Mouse (Mus musculus) embryonic facial prominence, embryonic 14.5 days (tissue): ENCODE measurements at regions not wholly inside any gene's neighbourhood (a gene's known extent, or its start where the extent isn't known, plus 50 kb on each side); places are given as distances from the start of the nearest gene placed in this dataset.

ENCODE experiments used
- ATAC-seq: fragments of 200-750 bp; cut with Nextera tagmentation; 2 replicates; pipeline ENCODE4 v1.8.0; 2017; ENCODE audit warnings: low read depth, moderate number of reproducible peaks, moderate TSS enrichment
- DNase-seq: peaks from one replicate; pipeline ENCODE4 v3.0.0-alpha.2; 2015; ENCODE audit warnings: low spot score
- H3K27ac ChIP-seq: fragments of 300-500 bp; sonication (generic); replicated peaks from 2 replicates; pipeline ENCODE4 v1.5.1; 2014; ENCODE audit warnings: low read depth, mild to moderate bottlenecking, low read length, moderate library complexity
- H3K27me3 ChIP-seq: fragments of 300-500 bp; sonication (generic); replicated peaks from 2 replicates; pipeline ENCODE4 v1.6.1; 2014; ENCODE audit warnings: low read length; ENCODE audit not compliant: control insufficient read depth, insufficient read depth
- H3K36me3 ChIP-seq: fragments of 300-500 bp; sonication (generic); 2 replicates; pipeline ENCODE4 v1.6.1; 2014; ENCODE audit warnings: low read length, mixed read lengths; ENCODE audit not compliant: control insufficient read depth, insufficient read depth
- H3K4me1 ChIP-seq: fragments of 300-500 bp; sonication (generic); 2 replicates; pipeline ENCODE4 v1.6.1; 2014; ENCODE audit warnings: antibody characterized with exemption, low read length; ENCODE audit not compliant: control insufficient read depth, insufficient read depth
- H3K4me2 ChIP-seq: fragments of 300-500 bp; sonication (generic); 2 replicates; pipeline ENCODE4 v1.6.1; 2014; ENCODE audit warnings: low read depth, mild to moderate bottlenecking, low read length, moderate library complexity, mixed read lengths
- H3K4me3 ChIP-seq: fragments of 300-500 bp; sonication (generic); 2 replicates; pipeline ENCODE4 v1.5.1; 2014; ENCODE audit warnings: low read depth, mild to moderate bottlenecking, low read length
- H3K9ac ChIP-seq: fragments of 300-500 bp; sonication (generic); 2 replicates; pipeline ENCODE4 v1.6.1; 2014; ENCODE audit warnings: low read depth, mild to moderate bottlenecking, low read length, moderate library complexity, mixed read lengths
- H3K9me3 ChIP-seq: fragments of 300-500 bp; sonication (generic); 2 replicates; pipeline ENCODE4 v1.6.1; 2016; ENCODE audit warnings: low read length; ENCODE audit not compliant: control insufficient read depth
- WGBS: fragments of 180-500 bp; shearing (Covaris S2); extraction: QIAGEN DNeasy Blood & Tissue Kit; methylation state at CpG from one replicate; pipeline ENCODE4 v1.1.7; 2014; 5-methylcytosine and 5-hydroxymethylcytosine counted together

DNA sequence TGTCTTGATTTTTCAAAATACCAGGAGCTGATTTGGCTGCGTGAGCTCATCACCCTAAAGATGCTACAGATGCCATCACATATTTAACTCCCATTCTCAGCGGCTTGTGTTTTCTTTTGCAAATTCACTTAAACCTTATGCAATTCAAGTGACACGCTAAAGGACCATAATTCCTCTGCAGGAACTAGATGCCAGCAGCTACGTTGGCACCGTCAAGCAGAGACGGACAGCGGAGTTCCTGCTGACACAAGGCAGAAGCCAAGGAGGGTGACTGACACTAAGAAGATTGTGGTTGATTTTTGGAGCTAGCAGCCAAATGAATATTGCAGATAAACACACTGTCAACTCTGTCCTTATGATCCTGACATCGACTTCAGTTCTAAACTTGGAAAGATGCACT lies 547.7 kb upstream of the Adam24 start:
- H3K9ac ChIP-seq: no peak overlapping the region
- no peaks in the 10 kb centered on the region for H3K9me3 ChIP-seq
- no peak overlapping the region for H3K27ac ChIP-seq
- ATAC-seq (no peak), DNase-seq (no peak)
- 86% methylated on average over 8 of the region's 8 CpGs for WGBS
- no peaks in the 10 kb centered on the region for H3K4me1 ChIP-seq
- no peaks in the 10 kb centered on the region for H3K27me3 ChIP-seq
- H3K36me3 ChIP-seq: no peaks in the 10 kb centered on the region
- H3K4me2 ChIP-seq: no peak overlapping the region
- H3K4me3 ChIP-seq: no peak overlapping the region

DNA sequence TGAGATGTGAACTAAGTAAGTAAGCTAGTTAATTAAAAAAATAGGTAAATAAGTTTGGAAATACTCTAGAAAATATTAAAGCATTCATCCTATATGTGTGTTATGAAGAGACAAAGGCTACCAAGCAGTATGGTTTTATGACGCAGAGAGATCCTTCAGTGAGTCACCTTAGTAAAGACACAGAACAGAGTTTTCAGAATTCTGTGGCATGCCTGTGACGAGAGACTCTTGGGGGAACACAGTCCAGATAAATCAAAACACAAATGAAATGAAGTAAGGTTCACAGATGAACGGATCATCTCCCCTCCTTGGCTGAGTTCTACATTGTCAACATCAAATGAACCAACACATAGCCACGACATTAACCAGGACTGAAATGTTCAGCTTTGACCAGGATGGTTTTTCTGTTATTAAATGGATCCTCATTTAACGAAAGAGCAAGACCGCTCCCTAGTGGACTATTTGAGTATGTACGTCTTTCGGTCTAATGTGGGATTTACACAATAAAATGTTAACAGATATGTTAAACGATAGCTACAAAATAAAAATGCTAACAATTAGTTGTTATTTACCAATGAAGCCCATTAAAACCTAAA lies 542.1 kb upstream of the Adam24 start:
- Histone ChIP-seq H3K9ac (no peak overlapping the region), H3K27me3 (no peaks in the 10 kb centered on the region), H3K4me1 (no peaks in the 10 kb centered on the region), H3K36me3 (no peaks in the 10 kb centered on the region), H3K4me2 (no peak overlapping the region), H3K9me3 (no peaks in the 10 kb centered on the region), H3K4me3 (no peak overlapping the region), H3K27ac (no peak overlapping the region)
- peak; percentile 76 for DNase-seq
- 0 out of 2 replicates have a peak, but pooled peaks have one; percentile 30 for ATAC-seq
- 21% methylated on average over 9 of the region's 9 CpGs for WGBS

DNA sequence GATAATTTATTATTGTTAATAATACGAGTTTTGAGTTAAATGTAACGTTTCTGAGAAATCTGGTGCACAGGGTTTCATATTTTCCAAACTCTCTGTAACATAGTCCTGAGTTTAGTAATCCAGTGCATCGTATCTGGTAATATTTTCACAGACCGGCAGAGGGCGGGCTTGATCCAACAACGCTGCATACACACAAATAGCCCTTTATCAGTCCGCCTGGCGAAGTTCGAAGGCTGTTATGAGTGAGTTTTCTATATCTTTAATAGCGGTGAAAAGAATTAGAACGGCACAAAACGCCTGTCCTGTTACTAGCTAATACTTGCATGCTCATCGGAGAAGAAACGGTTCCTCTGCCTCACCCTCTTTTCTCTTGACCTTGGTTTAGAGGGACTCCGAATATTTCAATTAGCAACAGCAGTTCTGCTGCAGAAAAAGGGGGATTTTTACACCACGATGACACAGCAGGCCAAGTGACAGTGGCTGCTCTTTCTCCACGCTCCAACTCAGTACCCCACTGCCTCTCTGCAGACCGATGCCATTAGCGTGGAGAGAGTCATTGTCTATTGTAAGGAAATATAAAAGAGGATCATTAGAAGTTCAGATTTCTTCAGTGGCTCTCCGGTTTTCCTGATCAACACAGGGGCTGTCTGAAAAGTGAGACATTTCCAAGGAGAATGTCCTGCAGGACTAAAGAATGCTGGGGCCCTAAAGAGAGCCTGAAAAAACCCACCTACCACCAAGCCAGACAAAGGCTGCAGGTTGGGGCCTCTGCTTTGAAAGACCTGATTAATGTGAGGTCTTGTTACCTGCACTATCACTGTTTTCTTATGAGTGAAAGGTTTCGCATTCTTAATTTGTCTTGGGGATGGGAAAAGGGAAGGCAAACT lies 523.7 kb upstream of the Adam24 start:
- H3K9ac ChIP-seq: no peak overlapping the region
- no peaks in the 10 kb centered on the region for H3K4me1 ChIP-seq
- no peak overlapping the region for H3K27ac ChIP-seq
- ATAC-seq: peak; percentile 68
- H3K9me3 ChIP-seq: no peaks in the 10 kb centered on the region
- DNase-seq: peak; percentile 85
- H3K27me3 ChIP-seq: no peaks in the 10 kb centered on the region
- H3K4me2 ChIP-seq: peak overlapping the region; percentile 51
- H3K36me3 ChIP-seq: no peaks in the 10 kb centered on the region
- peak overlapping the region; percentile 22 for H3K4me3 ChIP-seq
- 15% methylated on average over 21 of the region's 21 CpGs for WGBS

- 61% methylated on average over 2 of the region's 2 CpGs for WGBS
- no peak for ATAC-seq
- no peak for DNase-seq
- Histone ChIP-seq H3K9ac (no peak overlapping the region), H3K4me1 (no peaks in the 10 kb centered on the region), H3K9me3 (no peaks in the 10 kb centered on the region), H3K36me3 (no peaks in the 10 kb centered on the region), H3K27ac (no peak overlapping the region), H3K27me3 (no peaks in the 10 kb centered on the region), H3K4me3 (no peak overlapping the region), H3K4me2 (no peak overlapping the region)
Measured at GRCm38 (mm10) chr8:40152451-40152850, 522.4 kb upstream of the Adam24 start.

- peak overlapping the region; percentile 32 for H3K4me2 ChIP-seq
- no peak overlapping the region for H3K4me3 ChIP-seq
- no peak overlapping the region for H3K27ac ChIP-seq
- H3K4me1 ChIP-seq: no peaks in the 10 kb centered on the region
- 38% methylated on average over 17 of the region's 17 CpGs for WGBS
- H3K27me3 ChIP-seq: no peaks in the 10 kb centered on the region
- DNase-seq (no peak), ATAC-seq (peak; percentile 33; the same call in 1 of the 2 replicates)
- no peaks in the 10 kb centered on the region for H3K36me3 ChIP-seq
- H3K9ac ChIP-seq: no peak overlapping the region
- H3K9me3 ChIP-seq: no peaks in the 10 kb centered on the region
Measured at GRCm38 (mm10) chr8:40186715-40187583, 487.9 kb upstream of the Adam24 start.

GRCm38 (mm10) chr8:40187584-40187934 lies 487.3 kb upstream of the Adam24 start:
- no peak overlapping the region for H3K27ac ChIP-seq
- DNase-seq (peak; percentile 82), ATAC-seq (peak; percentile 63; the same call in 1 of the 2 replicates)
- H3K4me3 ChIP-seq: no peak overlapping the region
- H3K36me3 ChIP-seq: no peaks in the 10 kb centered on the region
- no peaks in the 10 kb centered on the region for H3K9me3 ChIP-seq
- no peak overlapping the region for H3K4me2 ChIP-seq
- H3K9ac ChIP-seq: no peak overlapping the region
- H3K4me1 ChIP-seq: no peaks in the 10 kb centered on the region
- 4% methylated on average over 5 of the region's 5 CpGs for WGBS
- H3K27me3 ChIP-seq: no peaks in the 10 kb centered on the region

- Histone ChIP-seq H3K4me2 (no peak overlapping the region), H3K4me3 (no peak overlapping the region), H3K27ac (no peak overlapping the region), H3K9ac (no peak overlapping the region), H3K36me3 (no peaks in the 10 kb centered on the region), H3K27me3 (no peaks in the 10 kb centered on the region), H3K4me1 (no peaks in the 10 kb centered on the region), H3K9me3 (no peaks in the 10 kb centered on the region)
- ATAC-seq (no peak), DNase-seq (no peak)
Measured at GRCm38 (mm10) chr8:40192266-40192665, 482.6 kb upstream of the Adam24 start.

DNA sequence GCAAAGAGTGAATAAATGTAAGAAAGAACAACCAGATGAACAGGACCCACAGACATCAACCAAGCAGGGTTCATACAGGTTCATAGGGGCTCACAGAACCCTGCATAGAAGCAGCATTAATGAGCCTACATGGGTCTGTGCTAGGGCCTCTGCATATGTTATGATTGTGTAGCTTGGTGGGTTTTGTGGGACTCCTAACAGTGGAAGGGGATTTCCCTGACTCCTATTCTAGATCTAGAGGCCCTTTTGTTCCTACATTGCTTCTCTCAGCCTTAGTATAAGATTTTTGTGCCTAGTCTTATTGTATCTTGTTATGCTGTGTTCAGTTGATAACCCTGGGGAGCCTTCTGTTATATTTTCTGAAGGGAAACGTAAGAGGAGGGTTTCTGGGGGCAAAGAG lies 481.7 kb upstream of the Adam24 start:
- H3K4me3 ChIP-seq: no peak overlapping the region
- H3K36me3 ChIP-seq: no peaks in the 10 kb centered on the region
- no peaks in the 10 kb centered on the region for H3K27me3 ChIP-seq
- H3K4me2 ChIP-seq: no peak overlapping the region
- no peaks in the 10 kb centered on the region for H3K9me3 ChIP-seq
- H3K4me1 ChIP-seq: no peaks in the 10 kb centered on the region
- H3K27ac ChIP-seq: no peak overlapping the region
- no peak overlapping the region for H3K9ac ChIP-seq
- 13% methylated on average over 1 of the region's 1 CpGs for WGBS
- DNase-seq: no peak
- ATAC-seq: no peak
